Mouse (Mus musculus): ENCODE measurements around the gene A730009L09Rik. TPM values are rescaled to one million over a fixed set of nuclear protein-coding genes. Genes with fewer than 3 reads are reported as not detected.

A730009L09Rik gene
- polyA plus RNA-seq (2014; fragmentation: Illumina TruSeq; extraction: RNeasy Lipid Tissue Mini Kit (QIAGEN cat#74804); ENCODE audit: low replicate concordance) = not detected

DNA sequence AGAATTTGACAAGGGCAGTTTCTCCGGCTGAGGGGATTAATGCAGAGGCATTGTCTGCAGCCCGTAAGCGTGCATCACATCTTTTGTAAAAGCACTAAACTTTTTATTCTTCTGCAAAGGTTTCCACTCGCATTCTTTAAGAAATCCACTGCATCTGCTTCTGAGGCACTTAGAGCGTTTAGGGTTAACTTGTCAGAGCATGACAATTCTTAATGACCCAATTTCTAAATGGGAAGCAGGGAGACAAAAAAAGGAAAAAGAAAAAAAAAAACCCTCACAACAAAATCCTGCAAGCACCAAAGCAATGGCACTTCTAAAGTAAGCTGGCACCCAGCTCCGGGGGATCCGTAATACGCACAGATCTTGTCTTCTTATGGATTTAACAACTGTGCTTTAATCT is at the start of gene A730009L09Rik:
A730009L09Rik (plus strand) TSS at position 301 of the 400 bp plus-strand sequence.

Other genes with a start within 250 kb of the A730009L09Rik start
- 30.7 TPM for gene Mrpl39, start 220.6 kb downstream of the A730009L09Rik start, polyA plus RNA-seq (2014; fragmentation: Illumina TruSeq; extraction: RNeasy Lipid Tissue Mini Kit (QIAGEN cat#74804); ENCODE audit: low replicate concordance)